Mouse (Mus musculus): ENCODE data around the gene Tmem86a. TPM values are rescaled to one million over a fixed set of nuclear protein-coding genes. Genes with fewer than 3 reads are reported as not detected.

The Tmem86a gene
- polyA plus RNA-seq, 1 experiment from 2014 or later = 19.7 TPM

Small RNAs within 50 kb of the gene (microRNA-seq; reads per million reads assigned to microRNA genes)
- gene Mir7056 = not detected

Other genes starting within 250 kb of the Tmem86a start
- 2,657 and 2,686 TPM in 2 replicates for gene Ldha, start 209.1 kb upstream of the Tmem86a start, polyA plus RNA-seq (2015; fragmentation: Nextera tagmentation; extraction: Ambion mirVana)
- gene Ldhc, start 189.4 kb upstream of the Tmem86a start, polyA plus RNA-seq (2015; fragmentation: Nextera tagmentation; extraction: Ambion mirVana) = not detected in 2 replicates
- 151 and 155 TPM in 2 replicates for gene Tsg101, start 130.6 kb upstream of the Tmem86a start, polyA plus RNA-seq (2015; fragmentation: Nextera tagmentation; extraction: Ambion mirVana)
- 7.8 and 8.9 TPM in 2 replicates for gene Uevld, start 92.1 kb upstream of the Tmem86a start, polyA plus RNA-seq (2015; fragmentation: Nextera tagmentation; extraction: Ambion mirVana)
- not detected in 2 replicates for gene Gm9999, start 67.0 kb upstream of the Tmem86a start, polyA plus RNA-seq (2015; fragmentation: Nextera tagmentation; extraction: Ambion mirVana)
- 13.6 and 15.3 TPM in 2 replicates for gene Spty2d1, start 42.2 kb upstream of the Tmem86a start, polyA plus RNA-seq (2015; fragmentation: Nextera tagmentation; extraction: Ambion mirVana)
- 0.44 and 0.61 TPM in 2 replicates for gene Ptpn5, start 83.1 kb downstream of the Tmem86a start, polyA plus RNA-seq (2015; fragmentation: Nextera tagmentation; extraction: Ambion mirVana)
- gene Mrgpra6, start 154.3 kb downstream of the Tmem86a start, polyA plus RNA-seq (2015; fragmentation: Nextera tagmentation; extraction: Ambion mirVana) = not detected in 2 replicates
- not detected in 2 replicates for gene Mrgpra9, start 202.2 kb downstream of the Tmem86a start, polyA plus RNA-seq (2015; fragmentation: Nextera tagmentation; extraction: Ambion mirVana)